Mouse (Mus musculus): ENCODE data around the gene Nipal4. TPM values are rescaled to one million over a fixed set of nuclear protein-coding genes. Genes with fewer than 3 reads are reported as not detected.

The Nipal4 gene
- polyA plus RNA-seq, 1 experiment from 2014 or later: 1.6 TPM

- H3K27me3 ChIP-seq (ENCODE audit: control insufficient read depth, insufficient read depth, low read length): no peaks in the 10 kb centered on the region
- no peak overlapping the region for H3K4me3 ChIP-seq (ENCODE audit: low read depth, low read length)
- ATAC-seq (ENCODE audit: low FRiP score): no peak
- no peak overlapping the region for H3K27ac ChIP-seq (ENCODE audit: low read depth, low read length)
- DNase-seq (ENCODE audit: low spot score): no peak
- no peak overlapping the region for H3K9ac ChIP-seq (ENCODE audit: low read depth, low read length)
- WGBS: 85% methylated on average over 6 of the region's 6 CpGs
- no peaks in the 10 kb centered on the region for H3K36me3 ChIP-seq (ENCODE audit: control insufficient read depth, insufficient read depth, low read length)
- H3K9me3 ChIP-seq (ENCODE audit: control insufficient read depth, low read length): no peaks in the 10 kb centered on the region
- no peak overlapping the region for H3K4me2 ChIP-seq (replicated peaks; ENCODE audit: low read depth, low read length)
- no peaks in the 10 kb centered on the region for H3K4me1 ChIP-seq (replicated peaks; ENCODE audit: control insufficient read depth, insufficient read depth, low read length)
Observed at GRCm38 (mm10) chr11:46143342-46143741, 23.0 kb downstream of the Nipal4 start.

- no peak overlapping the region for H3K4me2 ChIP-seq (replicated peaks; ENCODE audit: low read depth, low read length)
- ATAC-seq (ENCODE audit: low FRiP score): no peak
- 91% methylated on average over 2 of the region's 2 CpGs for whole genome bisulfite sequencing
Observed at GRCm38 (mm10) chr11:46134899-46135298, 31.4 kb downstream of the Nipal4 start.

GRCm38 (mm10) chr11:46131022-46131986 is 35.0 kb downstream of the Nipal4 start:
- ATAC-seq (ENCODE audit: low FRiP score): no peak
- whole genome bisulfite sequencing: 95% methylated on average over 17 of the region's 17 CpGs
- H3K4me1 ChIP-seq (replicated peaks; ENCODE audit: control insufficient read depth, insufficient read depth, low read length): no peaks in the 10 kb centered on the region

More at GRCm38 (mm10) chr11:46134899-46135298, 31.4 kb downstream of the Nipal4 start:
- no peak overlapping the region for H3K27ac ChIP-seq (ENCODE audit: low read depth, low read length)
- no peak for DNase-seq (ENCODE audit: low spot score)
- H3K36me3 ChIP-seq (ENCODE audit: control insufficient read depth, insufficient read depth, low read length): peaks cover 4% of the 10 kb centered on the region; the same call in 1 of the 2 replicates
- H3K9ac ChIP-seq (ENCODE audit: low read depth, low read length): no peak overlapping the region
- no peaks in the 10 kb centered on the region for H3K9me3 ChIP-seq (ENCODE audit: control insufficient read depth, low read length)
- H3K4me1 ChIP-seq (replicated peaks; ENCODE audit: control insufficient read depth, insufficient read depth, low read length): no peaks in the 10 kb centered on the region
- H3K27me3 ChIP-seq (ENCODE audit: control insufficient read depth, insufficient read depth, low read length): no peaks in the 10 kb centered on the region
- H3K4me3 ChIP-seq (ENCODE audit: low read depth, low read length): no peak overlapping the region

GRCm38 (mm10) chr11:46128548-46128945 is 37.8 kb downstream of the Nipal4 start:
- no peaks in the 10 kb centered on the region for H3K4me1 ChIP-seq (replicated peaks; ENCODE audit: control insufficient read depth, insufficient read depth, low read length)
- no peak overlapping the region for H3K4me3 ChIP-seq (ENCODE audit: low read depth, low read length)
- no peaks in the 10 kb centered on the region for H3K36me3 ChIP-seq (ENCODE audit: control insufficient read depth, insufficient read depth, low read length)
- no peak for ATAC-seq (ENCODE audit: low FRiP score)
- no peaks in the 10 kb centered on the region for H3K27me3 ChIP-seq (ENCODE audit: control insufficient read depth, insufficient read depth, low read length)
- peak; percentile 28 for DNase-seq (ENCODE audit: low spot score)
- H3K9me3 ChIP-seq (ENCODE audit: control insufficient read depth, low read length): no peaks in the 10 kb centered on the region
- WGBS: 72% methylated on average over 9 of the region's 9 CpGs
- H3K27ac ChIP-seq (ENCODE audit: low read depth, low read length): no peak overlapping the region
- H3K4me2 ChIP-seq (replicated peaks; ENCODE audit: low read depth, low read length): no peak overlapping the region
- no peak overlapping the region for H3K9ac ChIP-seq (ENCODE audit: low read depth, low read length)

More at GRCm38 (mm10) chr11:46131022-46131986, 35.0 kb downstream of the Nipal4 start:
- H3K9me3 ChIP-seq (ENCODE audit: control insufficient read depth, low read length): no peaks in the 10 kb centered on the region
- H3K27me3 ChIP-seq (ENCODE audit: control insufficient read depth, insufficient read depth, low read length): no peaks in the 10 kb centered on the region
- H3K4me3 ChIP-seq (ENCODE audit: low read depth, low read length): no peak overlapping the region
- DNase-seq (ENCODE audit: low spot score): no peak
- H3K9ac ChIP-seq (ENCODE audit: low read depth, low read length): no peak overlapping the region
- no peak overlapping the region for H3K27ac ChIP-seq (ENCODE audit: low read depth, low read length)
- H3K4me2 ChIP-seq (replicated peaks; ENCODE audit: low read depth, low read length): no peak overlapping the region
- no peaks in the 10 kb centered on the region for H3K36me3 ChIP-seq (ENCODE audit: control insufficient read depth, insufficient read depth, low read length)

GRCm38 (mm10) chr11:46127621-46128547 is 38.4 kb downstream of the Nipal4 start:
- no peak overlapping the region for H3K9ac ChIP-seq (ENCODE audit: low read depth, low read length)
- H3K27me3 ChIP-seq (ENCODE audit: control insufficient read depth, insufficient read depth, low read length): no peaks in the 10 kb centered on the region
- no peak overlapping the region for H3K4me3 ChIP-seq (ENCODE audit: low read depth, low read length)
- DNase-seq (ENCODE audit: low spot score) (no peak), ATAC-seq (ENCODE audit: low FRiP score) (no peak)
- H3K36me3 ChIP-seq (ENCODE audit: control insufficient read depth, insufficient read depth, low read length): no peaks in the 10 kb centered on the region
- no peaks in the 10 kb centered on the region for H3K9me3 ChIP-seq (ENCODE audit: control insufficient read depth, low read length)
- no peak overlapping the region for H3K4me2 ChIP-seq (replicated peaks; ENCODE audit: low read depth, low read length)
- H3K4me1 ChIP-seq (replicated peaks; ENCODE audit: control insufficient read depth, insufficient read depth, low read length): no peaks in the 10 kb centered on the region
- 81% methylated on average over 15 of the region's 15 CpGs for WGBS
- no peak overlapping the region for H3K27ac ChIP-seq (ENCODE audit: low read depth, low read length)

GRCm38 (mm10) chr11:46126827-46127410 is 39.4 kb downstream of the Nipal4 start:
- Histone ChIP-seq H3K4me3 (ENCODE audit: low read depth, low read length) (no peak overlapping the region), H3K9me3 (ENCODE audit: control insufficient read depth, low read length) (no peaks in the 10 kb centered on the region), H3K36me3 (ENCODE audit: control insufficient read depth, insufficient read depth, low read length) (no peaks in the 10 kb centered on the region), H3K9ac (ENCODE audit: low read depth, low read length) (no peak overlapping the region), H3K4me2 (replicated peaks; ENCODE audit: low read depth, low read length) (no peak overlapping the region), H3K27ac (ENCODE audit: low read depth, low read length) (no peak overlapping the region), H3K4me1 (replicated peaks; ENCODE audit: control insufficient read depth, insufficient read depth, low read length) (no peaks in the 10 kb centered on the region), H3K27me3 (ENCODE audit: control insufficient read depth, insufficient read depth, low read length) (no peaks in the 10 kb centered on the region)
- no peak for ATAC-seq (ENCODE audit: low FRiP score)
- WGBS: 92% methylated on average over 11 of the region's 11 CpGs
- no peak for DNase-seq (ENCODE audit: low spot score)

GRCm38 (mm10) chr11:46126317-46126716 is 40.0 kb downstream of the Nipal4 start:
- ATAC-seq (ENCODE audit: low FRiP score): no peak
- WGBS: 92% methylated on average over 7 of the region's 7 CpGs
- DNase-seq (ENCODE audit: low spot score): no peak

GRCm38 (mm10) chr11:46125835-46126229 is 40.5 kb downstream of the Nipal4 start:
- no peaks in the 10 kb centered on the region for H3K27me3 ChIP-seq (ENCODE audit: control insufficient read depth, insufficient read depth, low read length)
- H3K4me3 ChIP-seq (ENCODE audit: low read depth, low read length): no peak overlapping the region
- ATAC-seq (ENCODE audit: low FRiP score) (no peak), DNase-seq (ENCODE audit: low spot score) (no peak)
- no peaks in the 10 kb centered on the region for H3K36me3 ChIP-seq (ENCODE audit: control insufficient read depth, insufficient read depth, low read length)
- 94% methylated on average over 7 of the region's 7 CpGs for WGBS
- no peak overlapping the region for H3K4me2 ChIP-seq (replicated peaks; ENCODE audit: low read depth, low read length)
- no peak overlapping the region for H3K27ac ChIP-seq (ENCODE audit: low read depth, low read length)
- no peaks in the 10 kb centered on the region for H3K4me1 ChIP-seq (replicated peaks; ENCODE audit: control insufficient read depth, insufficient read depth, low read length)
- H3K9ac ChIP-seq (ENCODE audit: low read depth, low read length): no peak overlapping the region
- H3K9me3 ChIP-seq (ENCODE audit: control insufficient read depth, low read length): no peaks in the 10 kb centered on the region

More at GRCm38 (mm10) chr11:46126317-46126716, 40.0 kb downstream of the Nipal4 start:
- Histone ChIP-seq H3K9ac (ENCODE audit: low read depth, low read length) (no peak overlapping the region), H3K27me3 (ENCODE audit: control insufficient read depth, insufficient read depth, low read length) (no peaks in the 10 kb centered on the region), H3K27ac (ENCODE audit: low read depth, low read length) (no peak overlapping the region), H3K4me3 (ENCODE audit: low read depth, low read length) (no peak overlapping the region), H3K9me3 (ENCODE audit: control insufficient read depth, low read length) (no peaks in the 10 kb centered on the region), H3K36me3 (ENCODE audit: control insufficient read depth, insufficient read depth, low read length) (no peaks in the 10 kb centered on the region), H3K4me1 (replicated peaks; ENCODE audit: control insufficient read depth, insufficient read depth, low read length) (no peaks in the 10 kb centered on the region), H3K4me2 (replicated peaks; ENCODE audit: low read depth, low read length) (no peak overlapping the region)
